Mouse (Mus musculus): ENCODE data around the gene Scaf1.
A peak's percentile ranks its signal among the peaks of the same experiment; 100 is the strongest.
"Not testable (repeated sequence)": the region's sequence is repeated elsewhere in the genome, so short reads cannot be mapped to it uniquely, and the experiment has no call there.

Gene Scaf1

GRCm38 (mm10) chr7:45043307-45043706 is 27.1 kb upstream of the Scaf1 start:
- DNase-seq: no peak

GRCm38 (mm10) chr7:45040851-45041250 is 24.7 kb upstream of the Scaf1 start:
- no peak for DNase-seq

- DNase-seq: no peak
These were observed 22.2 kb upstream of the Scaf1 start for GRCm38 (mm10) chr7:45038411-45038810.

- no peak for DNase-seq
These were observed 21.7 kb upstream of the Scaf1 start for GRCm38 (mm10) chr7:45037720-45038361.

GRCm38 (mm10) chr7:45036702-45037101 is 20.5 kb upstream of the Scaf1 start:
- DNase-seq: no peak

- DNase-seq: no peak
These were observed 19.5 kb upstream of the Scaf1 start for GRCm38 (mm10) chr7:45035631-45036030.

GRCm38 (mm10) chr7:45033722-45034359 is 17.7 kb upstream of the Scaf1 start:
- DNase-seq: no peak

GRCm38 (mm10) chr7:45030857-45031256 is 14.7 kb upstream of the Scaf1 start:
- no peak for DNase-seq

- no peak for DNase-seq
These were observed 13.8 kb upstream of the Scaf1 start for GRCm38 (mm10) chr7:45029995-45030394.

- DNase-seq: no peak
These were observed 12.2 kb upstream of the Scaf1 start for GRCm38 (mm10) chr7:45028351-45028750.

- no peak for DNase-seq
These were observed 11.6 kb upstream of the Scaf1 start for GRCm38 (mm10) chr7:45027761-45028160.

- no peak for DNase-seq
These were observed 10.1 kb upstream of the Scaf1 start for GRCm38 (mm10) chr7:45026256-45026655.

- no peak for DNase-seq
These were observed 9.5 kb upstream of the Scaf1 start for GRCm38 (mm10) chr7:45025601-45026220.

GRCm38 (mm10) chr7:45024281-45025248 is 8.4 kb upstream of the Scaf1 start:
- no peak for DNase-seq

- not testable (repeated sequence) for DNase-seq
These were observed 7.5 kb upstream of the Scaf1 start for GRCm38 (mm10) chr7:45023711-45024110.

- no peak for DNase-seq
These were observed 4.1 kb upstream of the Scaf1 start for GRCm38 (mm10) chr7:45020225-45020624.

GRCm38 (mm10) chr7:45019031-45019571 is 2.9 kb upstream of the Scaf1 start:
- DNase-seq: peak; percentile 66

- peak; percentile 93 for DNase-seq
These were observed 1.3 kb upstream of the Scaf1 start, which contains the start of gene Rras for GRCm38 (mm10) chr7:45017242-45018061. Rras (plus strand) TSS chr7:45017961.

GRCm38 (mm10) chr7:45016761-45017160 is 598 bp upstream of the Scaf1 start:
- no peak for DNase-seq

- DNase-seq: no peak
These were observed 713 bp downstream of the Scaf1 start for GRCm38 (mm10) chr7:45015344-45015956.

- DNase-seq: peak; percentile 54
These were observed 2.1 kb downstream of the Scaf1 start for GRCm38 (mm10) chr7:45014096-45014451.
